8 mouse cellular contexts compared by ENCODE assay signal in the genomic region with DNA sequence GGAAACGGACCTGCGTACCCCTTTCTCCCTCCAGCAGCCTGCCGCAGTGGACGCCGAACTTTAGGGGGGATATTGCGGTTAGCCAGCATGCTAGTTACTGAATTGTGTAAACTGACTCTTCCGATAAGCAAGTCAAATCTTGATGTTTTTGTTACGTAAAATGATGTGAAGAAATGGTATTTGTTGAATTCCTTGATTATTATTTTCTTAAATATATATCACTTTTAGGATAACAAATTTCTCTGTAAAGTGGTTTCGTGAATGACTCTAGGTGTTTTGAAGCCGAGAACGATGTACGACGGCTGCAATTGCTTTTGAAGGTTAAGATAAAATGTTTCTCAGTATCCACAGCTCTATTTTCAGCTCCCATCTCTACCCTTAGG. TPM values are rescaled to one million over a fixed set of nuclear protein-coding genes. Genes with fewer than 3 reads are reported as not detected.
DNase-seq lines count a peak whose midpoint lies in the region; ATAC-seq and TF ChIP-seq lines count a peak whose summit lies in the region.

No protein-coding gene starts in this region.

- under 1% methylated on average over 13 of the region's 13 CpGs for WGBS in bone marrow, adult 2 months
- WGBS in hindbrain, embryonic 12.5 days: 9% methylated on average over 13 of the region's 13 CpGs
- WGBS in midbrain, embryonic 13.5 days: 9% methylated on average over 13 of the region's 13 CpGs

- H3K36me3 ChIP-seq in hindbrain, embryonic 12.5 days: no peaks in the 10 kb centered on the region
- no peaks in the 10 kb centered on the region for H3K36me3 ChIP-seq in midbrain, embryonic 13.5 days

- no peaks in the 10 kb centered on the region for H3K9me3 ChIP-seq in hindbrain, embryonic 12.5 days (replicated peaks)
- no peaks in the 10 kb centered on the region for H3K9me3 ChIP-seq in midbrain, embryonic 13.5 days

- H3K27ac ChIP-seq in bone marrow, adult 2 months (ENCODE audit: control insufficient read depth, insufficient read depth, low read depth, low read length, poor library complexity): peak overlapping the region; percentile 99
- peak overlapping the region; percentile 95 for H3K27ac ChIP-seq in hindbrain, embryonic 12.5 days
- peak overlapping the region; percentile 96 for H3K27ac ChIP-seq in midbrain, embryonic 13.5 days

- ATAC-seq in hindbrain, embryonic 12.5 days (ENCODE audit: low FRiP score): no peak
- no peak for ATAC-seq in midbrain, embryonic 13.5 days

- H3K4me3 ChIP-seq in bone marrow, adult 2 months (replicated peaks; ENCODE audit: control insufficient read depth, low read depth, low read length): peak overlapping the region; percentile 89
- H3K4me3 ChIP-seq in hindbrain, embryonic 12.5 days: peak overlapping the region; percentile 85
- H3K4me3 ChIP-seq in midbrain, embryonic 13.5 days (replicated peaks): peak overlapping the region; percentile 87

- no peak for TF ChIP-seq CTCF in bone marrow, adult 2 months (IDR thresholded peaks at IDR 0.05; ENCODE audit: control insufficient read depth, insufficient read depth, low read length)

- H3K4me1 ChIP-seq in bone marrow, adult 2 months (ENCODE audit: control insufficient read depth, insufficient read depth, low read length): no peaks in the 10 kb centered on the region; the same call in 1 of the 2 replicates
- H3K4me1 ChIP-seq in hindbrain, embryonic 12.5 days: peaks cover 24% of the 10 kb centered on the region
- peaks cover 33% of the 10 kb centered on the region for H3K4me1 ChIP-seq in midbrain, embryonic 13.5 days (replicated peaks)

- no peak for TF ChIP-seq POLR2A in bone marrow, adult 2 months (IDR thresholded peaks at IDR 0.05; ENCODE audit: borderline replicate concordance, control insufficient read depth, low read depth, low read length)

- peak; percentile 24 for DNase-seq in kidney, adult 9 months
- no peak for DNase-seq in kidney, postnatal 36 days
- DNase-seq in gastrocnemius, postnatal 4 days (ENCODE audit: low spot score in 2 of 2): no peak
- DNase-seq in left cerebral cortex, adult 8-10 months (ENCODE audit: low spot score in 2 of 2): no peak
- no peak for DNase-seq in layer of hippocampus, postnatal 14 days (ENCODE audit: low spot score in 2 of 2)

- peak overlapping the region; percentile 79 for H3K4me2 ChIP-seq in hindbrain, embryonic 12.5 days (replicated peaks)
- H3K4me2 ChIP-seq in midbrain, embryonic 13.5 days (replicated peaks): peak overlapping the region; percentile 78

- H3K27me3 ChIP-seq in hindbrain, embryonic 12.5 days: no peaks in the 10 kb centered on the region
- no peaks in the 10 kb centered on the region for H3K27me3 ChIP-seq in midbrain, embryonic 13.5 days

- peak overlapping the region; percentile 85 for H3K9ac ChIP-seq in hindbrain, embryonic 12.5 days
- peak overlapping the region; percentile 90 for H3K9ac ChIP-seq in midbrain, embryonic 13.5 days (replicated peaks)

RNA-seq across cellular contexts. Expression of gene Vps26c, which starts 0.5 kb away (rescaled TPM):
- 11.4 and 11.6 TPM in 2 replicates for polyA plus RNA-seq in bone marrow, adult 2 months (2011; ENCODE audit: insufficient read depth, insufficient read length, low replicate concordance, missing spikeins)
- polyA plus RNA-seq in hindbrain, embryonic 12.5 days (2016; fragmentation: Nextera tagmentation; extraction: Ambion mirVana): 67.0 and 70.3 TPM in 2 replicates
- polyA plus RNA-seq in midbrain, embryonic 13.5 days (2015; fragmentation: Nextera tagmentation; extraction: Ambion mirVana): 72.4 and 80.7 TPM in 2 replicates
- total RNA-seq in gastrocnemius, postnatal 4 days (2021): 10 to 100 TPM; 36.0 TPM
- 10 to 100 TPM; 32.4 to 44.2 (median 39.2) TPM for total RNA-seq in left cerebral cortex, adult 8-10 months (2022)
- total RNA-seq in layer of hippocampus, postnatal 14 days (2021): 10 to 100 TPM; 35.1 to 35.6 TPM

RNA-seq across cellular contexts. Expression of gene Dyrk1a, which starts 42.7 kb away (rescaled TPM):
- polyA plus RNA-seq in bone marrow, adult 2 months (2011; ENCODE audit: insufficient read depth, insufficient read length, low replicate concordance, missing spikeins): 15.7 and 21.2 TPM in 2 replicates
- polyA plus RNA-seq in hindbrain, embryonic 12.5 days (2016; fragmentation: Nextera tagmentation; extraction: Ambion mirVana): 9.3 and 9.9 TPM in 2 replicates
- 11.7 and 12.7 TPM in 2 replicates for polyA plus RNA-seq in midbrain, embryonic 13.5 days (2015; fragmentation: Nextera tagmentation; extraction: Ambion mirVana)
- 100 to 1,000 TPM; 114 to 123 TPM for total RNA-seq in gastrocnemius, postnatal 4 days (2021)
- 100 to 1,000 TPM in 2 of 4 experiments, 10 to 100 TPM in 2; 92.8 to 110 (median 102) TPM for total RNA-seq in left cerebral cortex, adult 8-10 months (2022)
- total RNA-seq in layer of hippocampus, postnatal 14 days (2021): 10 to 100 TPM; 83.0 to 84.1 TPM
